Mouse (Mus musculus) heart, postnatal 0 days (tissue): Measurements from ENCODE around the gene Kcnmb1.
A peak's percentile ranks its signal among the peaks of the same experiment; 100 is the strongest.

Experiments used
- CTCF ChIP-seq: IDR thresholded peaks from 2 replicates; pipeline ENCODE4 v1.5.1; 2016; ENCODE audit warnings: antibody characterized with exemption, control low read depth, low read depth
- EP300 ChIP-seq: IDR thresholded peaks from 2 replicates; pipeline ENCODE4 v1.6.1; 2016; ENCODE audit warnings: antibody characterized with exemption, low read depth

DNA sequence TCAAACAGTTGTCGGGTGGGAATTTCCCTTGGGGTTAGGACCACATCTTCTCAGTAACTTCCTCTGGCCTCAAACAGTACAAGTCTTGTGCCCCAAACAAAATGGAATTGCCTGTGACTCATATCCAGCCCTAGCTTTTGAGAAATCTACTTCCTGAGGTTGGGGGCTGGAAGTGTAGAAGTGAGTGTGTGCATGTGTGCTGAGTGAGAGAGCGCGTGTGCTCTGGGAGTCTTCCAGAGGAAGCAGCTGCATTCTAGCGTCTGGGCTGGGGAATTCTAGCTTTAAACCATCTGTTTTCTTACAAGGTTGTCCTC lies 48.0 kb downstream of the Kcnmb1 start:
- TF ChIP-seq CTCF (no peak), EP300 (0 out of 2 replicates have a peak, but pooled peaks have one; percentile 19)
